Mouse (Mus musculus): Measurements from ENCODE around the gene Hdlbp.
"Not testable (repeated sequence)": the region's sequence is repeated elsewhere in the genome, so short reads cannot be mapped to it uniquely, and the experiment has no call there.

Hdlbp gene

GRCm38 (mm10) chr1:93478586-93479475 lies at the start of gene Hdlbp:
Gene Hdlbp, minus strand, starts transcription at chr1:93478815.
- DNase-seq, result peak; percentile 98

- no peak for DNase-seq
Observed at GRCm38 (mm10) chr1:93522325-93522724, 43.7 kb upstream of the Hdlbp start.

- no peak for DNase-seq
Observed at GRCm38 (mm10) chr1:93521491-93521890, 42.9 kb upstream of the Hdlbp start.

GRCm38 (mm10) chr1:93513221-93513620 lies 34.6 kb upstream of the Hdlbp start:
- no peak for DNase-seq

- no peak for DNase-seq
Observed at GRCm38 (mm10) chr1:93512351-93512690, 33.7 kb upstream of the Hdlbp start.

- peak; percentile 90 for DNase-seq
Observed at GRCm38 (mm10) chr1:93511585-93512350, 33.2 kb upstream of the Hdlbp start, which contains the start of gene Farp2. Gene Farp2, plus strand, starts transcription at chr1:93512079.

GRCm38 (mm10) chr1:93508576-93508975 lies 30.0 kb upstream of the Hdlbp start:
- peak; percentile 12 for DNase-seq

GRCm38 (mm10) chr1:93506944-93507676 lies 28.5 kb upstream of the Hdlbp start:
- peak; percentile 13 for DNase-seq

GRCm38 (mm10) chr1:93495312-93495711 lies 16.7 kb upstream of the Hdlbp start:
- no peak for DNase-seq

- DNase-seq, result not testable (repeated sequence)
Observed at GRCm38 (mm10) chr1:93486302-93486701, 7.7 kb upstream of the Hdlbp start.

- DNase-seq, result no peak
Observed at GRCm38 (mm10) chr1:93479476-93480083, 965 bp upstream of the Hdlbp start.

GRCm38 (mm10) chr1:93477758-93478585 lies 643 bp downstream of the Hdlbp start:
- DNase-seq, result peak; percentile 96

GRCm38 (mm10) chr1:93475694-93476093 lies 2.9 kb downstream of the Hdlbp start:
- DNase-seq, result no peak

GRCm38 (mm10) chr1:93468626-93469025 lies 10.0 kb downstream of the Hdlbp start:
- no peak for DNase-seq

GRCm38 (mm10) chr1:93465746-93466145 lies 12.9 kb downstream of the Hdlbp start:
- DNase-seq, result no peak

- DNase-seq, result no peak
Observed at GRCm38 (mm10) chr1:93465066-93465465, 13.5 kb downstream of the Hdlbp start.

GRCm38 (mm10) chr1:93459101-93459500 lies 19.5 kb downstream of the Hdlbp start:
- no peak for DNase-seq

- no peak for DNase-seq
Observed at GRCm38 (mm10) chr1:93458357-93458756, 20.3 kb downstream of the Hdlbp start.

GRCm38 (mm10) chr1:93453721-93454255 lies 24.8 kb downstream of the Hdlbp start:
- no peak for DNase-seq

GRCm38 (mm10) chr1:93450118-93450517 lies 28.5 kb downstream of the Hdlbp start:
- DNase-seq, result not testable (repeated sequence)

GRCm38 (mm10) chr1:93445822-93446162 lies 32.8 kb downstream of the Hdlbp start:
- DNase-seq, result no peak

Measured in right cerebral cortex, postnatal 4 days (tissue).